Mouse (Mus musculus) hindbrain, embryonic 11.5 days (tissue): ENCODE results near the gene Npffr2. TPM values are rescaled to one million over a fixed set of nuclear protein-coding genes. Genes with fewer than 3 reads are reported as not detected.
A peak's percentile ranks its signal among the peaks of the same experiment; 100 is the strongest.

ENCODE experiments used
- ATAC-seq: fragments of 200-750 bp; cut with Nextera tagmentation; 2 replicates; pipeline ENCODE4 v1.8.0; 2017; ENCODE audit warnings: mild to moderate bottlenecking, moderate TSS enrichment, moderate library complexity; ENCODE audit not compliant: low FRiP score
- DNase-seq: peaks from one replicate; pipeline ENCODE4 v3.0.0-alpha.2; 2015; ENCODE audit warnings: low spot score
- H3K27ac ChIP-seq: fragments of 300-500 bp; sonication (generic); 2 replicates; pipeline ENCODE4 v1.5.1; 2014; ENCODE audit warnings: mild to moderate bottlenecking, low read depth, low read length
- H3K27me3 ChIP-seq: fragments of 300-500 bp; sonication (generic); 2 replicates; pipeline ENCODE4 v1.6.1; 2014; ENCODE audit warnings: mild to moderate bottlenecking, low read length, moderate library complexity, mixed read lengths; ENCODE audit not compliant: control insufficient read depth, insufficient read depth
- H3K36me3 ChIP-seq: fragments of 300-500 bp; sonication (generic); 2 replicates; pipeline ENCODE4 v1.6.1; 2014; ENCODE audit warnings: mild to moderate bottlenecking, low read length, moderate library complexity, mixed read lengths; ENCODE audit not compliant: control insufficient read depth, insufficient read depth
- H3K4me1 ChIP-seq: fragments of 300-500 bp; sonication (generic); replicated peaks from 2 replicates; pipeline ENCODE4 v1.6.1; 2014; ENCODE audit warnings: low read length, mixed read lengths; ENCODE audit not compliant: control insufficient read depth, insufficient read depth
- H3K4me2 ChIP-seq: fragments of 300-500 bp; sonication (generic); replicated peaks from 2 replicates; pipeline ENCODE4 v1.6.1; 2014; ENCODE audit warnings: mild to moderate bottlenecking, low read depth, low read length
- H3K4me3 ChIP-seq: fragments of 300-500 bp; sonication (generic); 2 replicates; pipeline ENCODE4 v1.5.1; 2014; ENCODE audit warnings: low read depth, low read length
- H3K9ac ChIP-seq: fragments of 300-500 bp; sonication (generic); 2 replicates; pipeline ENCODE4 v1.6.1; 2014; ENCODE audit warnings: low read depth, low read length
- H3K9me3 ChIP-seq: fragments of 300-500 bp; sonication (generic); 2 replicates; pipeline ENCODE4 v1.6.1; 2016; ENCODE audit warnings: low read length; ENCODE audit not compliant: control insufficient read depth
- WGBS: fragments of 180-500 bp; shearing (Covaris S2); extraction: QIAGEN DNeasy Blood & Tissue Kit; methylation state at CpG from one replicate; pipeline ENCODE4 v1.1.7; 2014; 5-methylcytosine and 5-hydroxymethylcytosine counted together
- polyA plus RNA-seq: library from polyadenylated mRNA; unstranded; fragments of >200 nt; fragmentation: Nextera tagmentation; extraction: Ambion mirVana; gene quantifications from 2 replicates; pipeline ENCODE4 v1.2.1, GENCODE M21; 2014

Npffr2 gene
- polyA plus RNA-seq, result 0.20 and 0.43 TPM in 2 replicates

GRCm38 (mm10) chr5:89526878-89527578 is at the start of gene Npffr2:
TSS of gene Npffr2 (plus strand) at chr5:89527429.
- Histone ChIP-seq H3K4me1 (0 out of 2 replicates have a peak, but pooled peaks cover 2% of the 10 kb centered on the region), H3K9ac (0 out of 2 replicates have a peak within 1 kb of the TSS, but pooled peaks have one; percentile 9), H3K9me3 (no peaks in the 10 kb centered on the region), H3K27ac (no peak within 1 kb of the TSS), H3K36me3 (no peaks in the 10 kb centered on the region), H3K4me2 (peak within 1 kb of the TSS; percentile 81), H3K4me3 (peak within 1 kb of the TSS; percentile 37), H3K27me3 (no peaks in the 10 kb centered on the region)
- WGBS, result 4% methylated on average over 23 of the region's 23 CpGs
- DNase-seq, result peak; percentile 63
- ATAC-seq, result peak; percentile 90

- no peak for DNase-seq
- H3K9ac ChIP-seq, result no peak overlapping the region
- no peaks in the 10 kb centered on the region for H3K4me1 ChIP-seq
- H3K27ac ChIP-seq, result no peak overlapping the region
- H3K4me2 ChIP-seq, result no peak overlapping the region
- H3K9me3 ChIP-seq, result no peaks in the 10 kb centered on the region
- H3K36me3 ChIP-seq, result no peaks in the 10 kb centered on the region
- H3K27me3 ChIP-seq, result no peaks in the 10 kb centered on the region
- WGBS, result 95% methylated on average over 1 of the region's 1 CpGs
- no peak for ATAC-seq
- H3K4me3 ChIP-seq, result no peak overlapping the region
Measured at GRCm38 (mm10) chr5:89492560-89492959, 34.7 kb upstream of the Npffr2 start.

- ATAC-seq (no peak), DNase-seq (peak; percentile 10)
- Histone ChIP-seq H3K36me3 (no peaks in the 10 kb centered on the region), H3K27ac (no peak overlapping the region), H3K9me3 (no peaks in the 10 kb centered on the region), H3K4me2 (no peak overlapping the region), H3K4me1 (no peaks in the 10 kb centered on the region), H3K4me3 (no peak overlapping the region), H3K9ac (no peak overlapping the region), H3K27me3 (no peaks in the 10 kb centered on the region)
- 56% methylated on average over 6 of the region's 6 CpGs for WGBS
Measured at GRCm38 (mm10) chr5:89500182-89500581, 27.0 kb upstream of the Npffr2 start.

- WGBS, result 75% methylated on average over 4 of the region's 4 CpGs
- Histone ChIP-seq H3K4me3 (no peak overlapping the region), H3K9ac (no peak overlapping the region), H3K27ac (no peak overlapping the region), H3K9me3 (0 out of 2 replicates have a peak, but pooled peaks cover 3% of the 10 kb centered on the region), H3K27me3 (no peaks in the 10 kb centered on the region), H3K36me3 (no peaks in the 10 kb centered on the region), H3K4me2 (no peak overlapping the region), H3K4me1 (no peaks in the 10 kb centered on the region)
- DNase-seq (no peak), ATAC-seq (no peak)
Measured at GRCm38 (mm10) chr5:89518641-89519040, 8.6 kb upstream of the Npffr2 start.

GRCm38 (mm10) chr5:89526181-89526778 is 949 bp upstream of the Npffr2 start:
- H3K36me3 ChIP-seq, result no peaks in the 10 kb centered on the region
- peak overlapping the region; percentile 81 for H3K4me2 ChIP-seq
- no peaks in the 10 kb centered on the region for H3K27me3 ChIP-seq
- ATAC-seq (peak; percentile 68), DNase-seq (peak; percentile 31)
- 5% methylated on average over 14 of the region's 14 CpGs for WGBS
- no peak overlapping the region for H3K9ac ChIP-seq
- H3K9me3 ChIP-seq, result no peaks in the 10 kb centered on the region
- peak overlapping the region; percentile 37 for H3K4me3 ChIP-seq
- 0 out of 2 replicates have a peak, but pooled peaks cover 2% of the 10 kb centered on the region for H3K4me1 ChIP-seq
- H3K27ac ChIP-seq, result no peak overlapping the region

- Histone ChIP-seq H3K4me1 (0 out of 2 replicates have a peak, but pooled peaks cover 2% of the 10 kb centered on the region), H3K4me3 (no peak overlapping the region), H3K9me3 (no peaks in the 10 kb centered on the region), H3K27ac (no peak overlapping the region), H3K27me3 (no peaks in the 10 kb centered on the region), H3K36me3 (no peaks in the 10 kb centered on the region), H3K4me2 (no peak overlapping the region), H3K9ac (no peak overlapping the region)
- 41% methylated on average over 4 of the region's 4 CpGs for WGBS
- DNase-seq (no peak), ATAC-seq (no peak)
Measured at GRCm38 (mm10) chr5:89528951-89529350, 1.7 kb downstream of the Npffr2 start.

GRCm38 (mm10) chr5:89529391-89529790 is 2.2 kb downstream of the Npffr2 start:
- Histone ChIP-seq H3K9ac (no peak overlapping the region), H3K36me3 (no peaks in the 10 kb centered on the region), H3K4me1 (0 out of 2 replicates have a peak, but pooled peaks cover 2% of the 10 kb centered on the region), H3K9me3 (no peaks in the 10 kb centered on the region), H3K4me2 (no peak overlapping the region), H3K4me3 (no peak overlapping the region), H3K27ac (no peak overlapping the region), H3K27me3 (no peaks in the 10 kb centered on the region)
- ATAC-seq (no peak), DNase-seq (no peak)
- WGBS, result 49% methylated on average over 2 of the region's 2 CpGs

- H3K27me3 ChIP-seq, result no peaks in the 10 kb centered on the region
- WGBS, result 98% methylated on average over 3 of the region's 3 CpGs
- H3K27ac ChIP-seq, result no peak overlapping the region
Measured at GRCm38 (mm10) chr5:89536018-89536417, 8.8 kb downstream of the Npffr2 start.

GRCm38 (mm10) chr5:89542472-89542871 is 15.2 kb downstream of the Npffr2 start:
- Histone ChIP-seq H3K36me3 (no peaks in the 10 kb centered on the region), H3K9me3 (no peaks in the 10 kb centered on the region), H3K4me1 (no peaks in the 10 kb centered on the region), H3K9ac (no peak overlapping the region), H3K27me3 (no peaks in the 10 kb centered on the region), H3K4me2 (no peak overlapping the region), H3K27ac (no peak overlapping the region), H3K4me3 (no peak overlapping the region)
- 86% methylated on average over 3 of the region's 3 CpGs for WGBS
- no peak for ATAC-seq
- no peak for DNase-seq

More at GRCm38 (mm10) chr5:89536018-89536417, 8.8 kb downstream of the Npffr2 start:
- H3K9ac ChIP-seq, result no peak overlapping the region
- DNase-seq (no peak), ATAC-seq (no peak)
- no peaks in the 10 kb centered on the region for H3K9me3 ChIP-seq
- no peak overlapping the region for H3K4me3 ChIP-seq
- no peak overlapping the region for H3K4me2 ChIP-seq
- H3K4me1 ChIP-seq, result no peaks in the 10 kb centered on the region
- H3K36me3 ChIP-seq, result no peaks in the 10 kb centered on the region
